Mouse (Mus musculus): ENCODE measurements around the gene Katna1. TPM values are rescaled to one million over a fixed set of nuclear protein-coding genes. Genes with fewer than 3 reads are reported as not detected.
A peak's percentile ranks its signal among the peaks of the same experiment; 100 is the strongest.

The Katna1 gene
- total RNA-seq, 2 experiments from 2014 or later = 30.6 to 32.6 TPM

GRCm38 (mm10) chr10:7779751-7780237 lies 54.0 kb downstream of the Katna1 start:
- DNase-seq = peak; percentile 54 to 67

GRCm38 (mm10) chr10:7780238-7781176 lies 54.7 kb downstream of the Katna1 start:
- peak; percentile 93 to 95 for DNase-seq

GRCm38 (mm10) chr10:7781214-7781613 lies 55.4 kb downstream of the Katna1 start:
- DNase-seq = no peak

GRCm38 (mm10) chr10:7787319-7787718 lies 61.5 kb downstream of the Katna1 start:
- no peak for DNase-seq

GRCm38 (mm10) chr10:7792254-7792750 lies 66.5 kb downstream of the Katna1 start:
- no peak for DNase-seq

GRCm38 (mm10) chr10:7792751-7793385 lies 67.1 kb downstream of the Katna1 start, which contains the start of the genes Ginm1 and Ppil4:
Gene Ginm1 (minus strand): TSS chr10:7792824.
Gene Ppil4 (plus strand): TSS chr10:7792891.
- DNase-seq = peak; percentile 90 to 92

GRCm38 (mm10) chr10:7801258-7801657 lies 75.5 kb downstream of the Katna1 start:
- DNase-seq = no peak

GRCm38 (mm10) chr10:7802519-7803140 lies 76.8 kb downstream of the Katna1 start:
- DNase-seq = no peak

- peak in 1 of 2 experiments; percentile 57 for DNase-seq
Measured at GRCm38 (mm10) chr10:7809937-7810336, 84.1 kb downstream of the Katna1 start.

Other genes starting within 250 kb of the Katna1 start
- 10 to 100 TPM; 15.2 to 16.2 TPM for gene Lrp11, start 136.2 kb upstream of the Katna1 start, total RNA-seq (2021)
- gene Nup43, start 58.5 kb upstream of the Katna1 start, total RNA-seq (2021) = 10 to 100 TPM; 10.1 to 11.2 TPM
- gene Pcmt1, start 44.9 kb upstream of the Katna1 start, total RNA-seq (2021) = 10 to 100 TPM; 71.4 to 78.4 TPM
- gene Lats1, start 44.8 kb upstream of the Katna1 start, total RNA-seq (2021) = 10 to 100 TPM; 57.1 to 59.3 TPM
- 100 to 1,000 TPM; 186 to 323 TPM for gene Ginm1, start 66.8 kb downstream of the Katna1 start, total RNA-seq (2021)
- gene Ppil4, start 66.9 kb downstream of the Katna1 start, total RNA-seq (2021) = 10 to 100 TPM; 21.4 to 27.8 TPM
- gene Zc3h12d, start 106.5 kb downstream of the Katna1 start, total RNA-seq (2021) = under 1 TPM; 0.13 to 0.33 TPM
- gene Tab2, start 230.2 kb downstream of the Katna1 start, total RNA-seq (2021) = 10 to 100 TPM; 51.2 to 51.7 TPM

Measured in adrenal gland, postnatal 36 days (tissue).